Mouse (Mus musculus): ENCODE results near the gene Tex9.
"Not testable (repeated sequence)": the region's sequence is repeated elsewhere in the genome, so short reads cannot be mapped to it uniquely, and the experiment has no call there.

Gene Tex9

DNA sequence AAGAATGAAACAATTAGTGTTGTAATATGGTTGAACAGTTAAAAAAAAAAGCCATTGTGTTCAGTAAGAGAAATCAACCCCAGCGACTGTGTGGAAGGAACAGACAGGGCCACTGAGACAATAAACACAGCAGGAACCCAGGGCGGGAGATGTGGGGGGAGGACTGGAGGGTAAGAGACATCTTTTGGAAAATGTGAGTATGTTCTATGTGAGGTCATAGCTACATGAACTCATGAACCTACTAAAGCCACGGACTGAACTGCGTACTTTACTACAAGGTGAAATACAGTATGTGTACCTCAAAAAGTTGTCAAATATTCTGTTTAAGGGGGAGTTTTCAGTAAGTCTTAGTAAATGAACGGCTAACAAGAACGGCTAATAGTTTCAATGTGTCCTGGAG lies 14.7 kb downstream of the Tex9 start:
- no peak for DNase-seq

DNA sequence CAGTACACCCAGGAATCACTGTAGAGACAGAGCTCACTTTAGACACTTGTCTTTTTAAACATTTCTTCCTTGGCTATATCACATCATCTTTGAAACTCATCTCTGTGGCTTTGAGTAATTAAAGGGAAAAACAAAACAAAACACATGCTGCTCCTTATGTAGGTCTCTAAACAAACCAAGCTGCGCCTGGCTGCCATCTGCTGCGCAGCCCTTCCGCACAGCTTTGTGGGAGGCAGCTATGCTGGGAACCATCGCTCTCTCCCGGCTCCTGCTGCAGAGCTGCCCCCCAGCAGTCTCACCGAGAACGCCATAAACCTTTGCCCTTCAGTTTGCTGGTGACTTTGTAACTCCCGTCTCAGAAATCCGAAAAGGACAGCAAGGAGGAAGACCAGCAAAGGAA lies 16.5 kb downstream of the Tex9 start:
- DNase-seq, result no peak

GRCm38 (mm10) chr9:72469851-72470250 lies 22.2 kb downstream of the Tex9 start:
- DNase-seq, result no peak

DNA sequence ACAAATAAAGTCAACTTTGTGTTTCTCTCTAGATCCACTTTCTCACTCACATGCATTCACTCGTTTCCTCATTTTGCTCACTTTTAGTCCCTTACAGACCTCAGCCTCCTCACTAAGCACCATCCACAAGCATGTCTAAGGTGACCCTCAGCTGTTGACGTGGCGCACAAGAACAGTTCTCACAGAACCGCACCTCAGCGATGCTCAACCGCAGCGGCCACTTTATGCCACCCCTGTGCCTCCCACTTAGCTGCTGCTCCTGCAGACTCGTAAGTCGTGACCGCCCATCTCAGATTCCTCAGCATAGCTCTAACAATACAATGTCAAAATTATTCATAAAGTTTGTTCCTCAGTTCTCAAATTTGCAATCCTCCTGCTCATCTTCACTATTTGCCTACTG lies 23.4 kb downstream of the Tex9 start:
- no peak for DNase-seq

GRCm38 (mm10) chr9:72467551-72468407 lies 24.2 kb downstream of the Tex9 start:
- DNase-seq, result peak; percentile 28 to 30

DNA sequence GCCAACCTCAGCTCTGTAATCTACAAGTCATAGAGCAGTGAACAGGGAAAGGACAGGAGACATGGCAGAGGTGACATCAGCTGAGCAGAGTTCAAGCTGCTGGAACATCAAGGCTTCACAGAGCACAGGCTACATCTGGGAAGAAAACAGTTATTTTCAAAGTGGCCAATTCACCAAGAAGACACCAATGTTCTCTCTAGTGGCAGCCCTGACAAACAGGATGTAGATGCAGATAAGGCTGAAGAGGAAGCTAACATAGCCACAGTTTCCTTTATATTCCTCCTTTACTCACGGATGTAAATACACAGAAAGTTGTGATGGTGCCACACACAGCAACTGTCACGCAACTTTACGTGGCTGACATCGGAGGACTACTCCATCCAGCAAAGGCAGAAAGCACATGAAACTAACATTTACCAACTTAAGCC lies 26.2 kb downstream of the Tex9 start:
- DNase-seq, result no peak

DNA sequence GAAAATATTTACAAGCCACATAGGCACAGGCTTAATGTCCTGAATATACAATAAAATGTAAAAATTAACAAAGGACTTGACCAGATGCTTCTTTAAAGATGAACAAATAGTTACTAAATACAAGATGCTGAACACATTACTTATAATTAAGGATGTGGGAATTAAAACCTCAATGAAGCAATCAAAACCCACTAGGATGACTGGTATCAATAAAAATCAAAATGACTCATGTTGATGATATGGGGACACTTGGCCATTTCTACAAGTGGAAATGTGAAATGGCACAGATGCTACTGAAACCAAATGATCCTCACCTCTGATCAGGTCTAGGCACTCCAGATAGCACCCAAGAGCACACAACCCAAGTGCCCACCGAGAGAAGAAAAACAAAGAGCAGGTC lies 27.2 kb downstream of the Tex9 start:
- DNase-seq, result no peak

GRCm38 (mm10) chr9:72462427-72462826 lies 29.6 kb downstream of the Tex9 start:
- DNase-seq, result no peak

GRCm38 (mm10) chr9:72460767-72461166 lies 31.2 kb downstream of the Tex9 start:
- DNase-seq, result no peak

GRCm38 (mm10) chr9:72459703-72460102 lies 32.3 kb downstream of the Tex9 start:
- DNase-seq, result no peak

GRCm38 (mm10) chr9:72458233-72458632 lies 33.8 kb downstream of the Tex9 start:
- DNase-seq, result peak; percentile 54 to 58

DNA sequence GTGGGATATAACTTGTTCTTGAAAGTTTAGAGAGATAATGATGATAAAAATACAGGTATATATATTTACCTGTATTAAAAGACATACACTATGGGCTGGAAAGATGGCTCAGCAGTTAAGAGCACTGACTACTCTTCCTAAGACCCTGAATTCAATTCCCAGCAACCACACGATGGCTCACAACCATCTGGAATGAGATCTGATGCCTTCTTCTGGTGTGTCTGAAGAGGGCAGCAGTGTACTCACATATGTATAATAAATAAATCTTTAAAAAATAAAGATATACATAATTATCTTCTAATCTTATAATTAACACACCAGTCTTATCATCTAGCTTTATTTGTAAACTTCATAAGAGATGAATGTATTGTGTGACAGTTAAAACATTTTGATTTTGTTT lies 35.6 kb downstream of the Tex9 start:
- DNase-seq, result no peak

DNA sequence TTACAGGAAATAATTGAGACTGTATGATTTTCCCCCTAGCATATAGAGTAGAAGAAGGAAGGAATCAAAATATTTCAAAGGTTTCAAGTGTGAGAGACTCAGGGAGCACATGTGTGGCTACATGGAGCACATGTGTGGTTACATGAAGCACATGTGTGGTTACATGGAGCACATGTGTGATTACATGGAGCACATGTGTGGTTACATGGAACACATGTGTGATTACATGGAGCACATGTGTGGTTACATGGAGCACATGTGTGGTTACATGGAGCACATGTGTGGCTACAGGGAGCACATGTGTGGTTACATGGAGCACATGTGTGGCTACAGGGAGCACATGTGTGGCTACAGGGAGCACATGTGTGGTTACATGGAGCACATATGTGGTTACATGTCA lies 37.7 kb downstream of the Tex9 start:
- not testable (repeated sequence) for DNase-seq

- DNase-seq, result no peak
These were observed 40.9 kb downstream of the Tex9 start for GRCm38 (mm10) chr9:72451111-72451510.

DNA sequence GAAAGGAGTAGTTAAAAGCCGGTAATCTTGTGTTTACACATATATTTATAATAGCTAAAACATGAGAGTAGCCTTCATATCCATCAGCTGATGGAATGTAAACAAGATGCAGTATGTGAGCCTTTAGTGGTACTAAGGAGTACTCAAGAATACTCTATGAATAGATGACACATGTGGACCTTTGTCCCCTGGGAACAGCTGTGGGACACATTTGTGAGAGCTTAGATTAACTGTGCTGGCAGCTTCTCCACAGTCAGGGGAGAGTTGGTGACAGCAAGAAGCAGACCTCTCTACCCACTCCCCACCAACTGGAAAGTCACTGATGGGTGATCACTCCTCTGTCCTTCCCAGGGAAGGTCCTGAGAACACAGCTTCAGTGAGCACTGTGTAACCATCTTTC lies 41.6 kb downstream of the Tex9 start:
- no peak for DNase-seq

- DNase-seq, result no peak
These were observed 42.2 kb downstream of the Tex9 start for GRCm38 (mm10) chr9:72449841-72450240.

DNA sequence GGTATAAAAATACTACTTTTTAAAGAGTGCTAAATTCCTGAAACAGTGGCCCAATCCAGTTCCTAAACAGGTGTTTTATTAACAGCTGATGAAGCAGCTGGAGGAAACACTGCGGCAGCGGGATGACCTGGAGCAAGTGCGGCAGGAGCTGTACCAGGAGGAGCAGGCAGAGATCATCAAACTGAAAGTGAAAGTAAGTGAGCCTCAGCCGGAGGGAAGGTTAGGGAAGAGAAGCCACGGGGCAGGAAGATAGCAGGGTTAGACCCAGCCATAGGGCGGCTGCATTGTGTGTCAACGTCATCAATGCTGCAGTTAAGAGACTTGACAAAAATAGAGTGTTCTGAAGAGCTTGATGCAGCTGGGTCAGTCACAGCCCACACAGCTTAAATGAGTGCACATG lies 42.6 kb downstream of the Tex9 start:
- DNase-seq, result peak; percentile 42 to 43

- DNase-seq, result peak; percentile 49 to 65
These were observed 44.0 kb downstream of the Tex9 start for GRCm38 (mm10) chr9:72448026-72448425.

DNA sequence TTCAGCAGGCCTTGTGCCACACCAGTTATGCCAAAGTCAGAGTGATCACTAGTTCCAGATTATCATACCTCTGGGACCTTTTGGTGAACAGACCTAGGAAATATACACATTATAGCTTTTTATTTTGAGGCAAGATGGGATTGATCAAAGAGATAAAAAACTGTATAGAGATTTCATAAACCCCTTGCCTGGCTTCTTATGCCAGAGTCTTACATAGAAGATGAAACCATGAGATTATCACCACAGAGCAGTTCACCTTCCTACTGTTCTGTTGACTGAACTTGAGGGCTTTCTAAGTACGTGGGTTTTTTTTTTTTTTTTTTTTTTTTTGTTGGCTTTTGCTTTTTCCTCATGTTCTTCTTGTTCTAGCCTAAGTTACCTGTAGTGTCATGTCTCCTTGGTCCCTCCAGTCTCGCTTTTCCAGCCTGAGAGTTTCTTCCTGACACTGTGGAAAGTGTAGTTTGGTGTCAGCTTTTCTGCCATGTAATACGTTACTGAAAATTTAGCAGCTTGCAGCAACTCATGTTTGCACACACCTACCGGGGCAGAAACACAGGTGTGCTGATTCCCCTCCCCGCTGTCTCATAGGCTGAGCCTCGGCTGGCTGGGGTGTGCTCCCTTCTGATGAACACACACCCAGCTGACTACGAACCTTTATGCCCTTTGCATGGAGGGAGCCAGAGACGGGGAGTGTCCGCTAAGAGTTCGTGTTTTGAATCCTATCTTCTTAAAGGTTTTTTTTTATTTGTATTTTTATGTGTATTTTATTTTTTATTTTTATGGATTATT lies 49.9 kb downstream of the Tex9 start:
- no peak for DNase-seq

DNA sequence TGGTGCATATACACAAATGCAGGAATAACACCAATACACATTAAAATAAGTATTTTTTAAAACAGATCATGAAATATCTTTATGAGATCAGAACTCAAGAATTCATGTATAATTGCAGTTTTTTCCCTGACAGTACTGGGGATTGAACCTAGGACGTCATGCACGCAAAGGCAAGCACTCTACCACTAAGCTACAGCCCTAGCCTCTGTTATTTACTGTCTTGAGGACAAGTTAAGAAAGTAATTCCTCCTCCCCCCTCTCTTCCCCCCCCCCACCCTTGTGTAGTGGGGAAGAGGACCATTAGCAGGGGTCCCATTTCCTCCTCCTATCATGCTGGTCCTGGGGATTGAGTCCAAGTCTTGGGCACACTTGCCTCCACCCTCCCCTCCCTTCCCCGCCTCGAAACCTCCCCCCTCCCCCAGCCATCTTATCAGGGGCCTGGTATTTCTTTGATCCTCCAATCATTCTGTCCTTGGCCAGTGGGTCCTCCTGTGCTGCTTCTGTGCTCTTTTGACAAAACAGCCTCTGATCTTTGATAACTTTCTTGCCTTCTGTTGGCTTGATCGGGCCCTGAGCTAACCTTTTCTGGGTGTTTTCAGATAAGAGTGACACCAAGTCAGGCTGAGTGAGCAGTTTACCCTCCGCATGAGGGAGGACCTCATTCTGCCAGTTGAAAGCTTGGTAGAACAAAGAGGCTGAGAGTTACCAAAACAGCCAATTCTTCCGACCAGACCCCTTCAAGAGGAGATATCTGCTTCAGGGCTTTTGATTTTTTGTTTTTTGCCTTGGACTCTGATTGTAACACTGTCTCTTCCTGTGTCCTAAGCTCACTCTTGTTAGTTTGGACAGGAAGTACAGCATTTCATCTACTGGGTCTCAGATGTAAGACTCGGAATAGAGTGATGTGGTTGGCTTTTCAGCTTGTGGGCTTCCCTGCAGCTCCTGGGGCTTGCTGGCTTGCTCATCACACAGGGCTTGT lies 50.8 kb downstream of the Tex9 start:
- no peak for DNase-seq

DNA sequence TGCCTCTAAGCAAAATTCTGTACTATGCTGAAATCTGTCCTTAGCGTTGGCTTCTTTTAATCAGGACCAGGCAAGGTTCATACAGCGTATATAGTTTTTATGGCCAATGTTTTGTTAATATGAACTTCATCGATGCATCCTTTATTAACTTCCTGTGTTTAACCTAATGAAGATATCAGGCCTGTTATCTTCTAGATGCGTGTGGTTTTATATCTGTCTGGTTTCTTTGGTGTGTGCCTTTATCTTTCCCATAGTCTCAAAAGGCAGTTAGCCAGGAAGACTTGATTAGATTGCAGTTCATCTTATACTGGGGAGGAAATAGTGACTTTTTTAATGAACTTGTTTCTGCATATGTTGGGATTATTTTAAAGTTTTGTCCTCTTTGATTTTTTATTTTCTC lies 51.7 kb downstream of the Tex9 start:
- DNase-seq, result no peak

- no peak for DNase-seq
These were observed 53.3 kb downstream of the Tex9 start for GRCm38 (mm10) chr9:72438749-72439148.

All from lung, adult 18-20 months (tissue).